Mouse (Mus musculus) hindbrain, embryonic 11.5 days (tissue): ENCODE results near the gene Prss40. TPM values are rescaled to one million over a fixed set of nuclear protein-coding genes. Genes with fewer than 3 reads are reported as not detected.
A peak's percentile ranks its signal among the peaks of the same experiment; 100 is the strongest.

Experiments used
- ATAC-seq: fragments of 200-750 bp; cut with Nextera tagmentation; 2 replicates; pipeline ENCODE4 v1.8.0; 2017; ENCODE audit warnings: mild to moderate bottlenecking, moderate TSS enrichment, moderate library complexity; ENCODE audit not compliant: low FRiP score
- DNase-seq: peaks from one replicate; pipeline ENCODE4 v3.0.0-alpha.2; 2015; ENCODE audit warnings: low spot score
- H3K27ac ChIP-seq: fragments of 300-500 bp; sonication (generic); 2 replicates; pipeline ENCODE4 v1.5.1; 2014; ENCODE audit warnings: mild to moderate bottlenecking, low read depth, low read length
- H3K27me3 ChIP-seq: fragments of 300-500 bp; sonication (generic); 2 replicates; pipeline ENCODE4 v1.6.1; 2014; ENCODE audit warnings: mild to moderate bottlenecking, low read length, moderate library complexity, mixed read lengths; ENCODE audit not compliant: control insufficient read depth, insufficient read depth
- H3K36me3 ChIP-seq: fragments of 300-500 bp; sonication (generic); 2 replicates; pipeline ENCODE4 v1.6.1; 2014; ENCODE audit warnings: mild to moderate bottlenecking, low read length, moderate library complexity, mixed read lengths; ENCODE audit not compliant: control insufficient read depth, insufficient read depth
- H3K4me1 ChIP-seq: fragments of 300-500 bp; sonication (generic); replicated peaks from 2 replicates; pipeline ENCODE4 v1.6.1; 2014; ENCODE audit warnings: low read length, mixed read lengths; ENCODE audit not compliant: control insufficient read depth, insufficient read depth
- H3K4me2 ChIP-seq: fragments of 300-500 bp; sonication (generic); replicated peaks from 2 replicates; pipeline ENCODE4 v1.6.1; 2014; ENCODE audit warnings: mild to moderate bottlenecking, low read depth, low read length
- H3K4me3 ChIP-seq: fragments of 300-500 bp; sonication (generic); 2 replicates; pipeline ENCODE4 v1.5.1; 2014; ENCODE audit warnings: low read depth, low read length
- H3K9ac ChIP-seq: fragments of 300-500 bp; sonication (generic); 2 replicates; pipeline ENCODE4 v1.6.1; 2014; ENCODE audit warnings: low read depth, low read length
- H3K9me3 ChIP-seq: fragments of 300-500 bp; sonication (generic); 2 replicates; pipeline ENCODE4 v1.6.1; 2016; ENCODE audit warnings: low read length; ENCODE audit not compliant: control insufficient read depth
- WGBS: fragments of 180-500 bp; shearing (Covaris S2); extraction: QIAGEN DNeasy Blood & Tissue Kit; methylation state at CpG from one replicate; pipeline ENCODE4 v1.1.7; 2014; 5-methylcytosine and 5-hydroxymethylcytosine counted together
- polyA plus RNA-seq: library from polyadenylated mRNA; unstranded; fragments of >200 nt; fragmentation: Nextera tagmentation; extraction: Ambion mirVana; gene quantifications from 2 replicates; pipeline ENCODE4 v1.2.1, GENCODE M21; 2014

Gene Prss40
- polyA plus RNA-seq, 1 experiment from 2014 or later: not detected

- no peaks in the 10 kb centered on the region for H3K4me1 ChIP-seq
- ATAC-seq: peak; percentile 67
- peak overlapping the region; percentile 48 for H3K4me2 ChIP-seq
- peaks cover 6% of the 10 kb centered on the region for H3K27me3 ChIP-seq
- no peak for DNase-seq
- no peaks in the 10 kb centered on the region for H3K36me3 ChIP-seq
- H3K4me3 ChIP-seq: peak overlapping the region; percentile 44
- under 1% methylated on average over 18 of the region's 18 CpGs for WGBS
- H3K9me3 ChIP-seq: no peaks in the 10 kb centered on the region
- H3K9ac ChIP-seq: peak overlapping the region; percentile 28
- peak overlapping the region; percentile 45; the same call in 1 of the 2 replicates for H3K27ac ChIP-seq
These were observed 19.1 kb upstream of the Prss40 start for GRCm38 (mm10) chr1:34579782-34580356.

- H3K4me3 ChIP-seq: peak within 1 kb of the TSS; percentile 44
- no peaks in the 10 kb centered on the region for H3K4me1 ChIP-seq
- H3K27ac ChIP-seq: peak within 1 kb of the TSS; percentile 45; the same call in 1 of the 2 replicates
- peak; percentile 90 for DNase-seq
- peak; percentile 92 for ATAC-seq
- H3K9me3 ChIP-seq: no peaks in the 10 kb centered on the region
- peak within 1 kb of the TSS; percentile 48 for H3K4me2 ChIP-seq
- WGBS: under 1% methylated on average over 51 of the region's 53 CpGs
- peaks cover 6% of the 10 kb centered on the region for H3K27me3 ChIP-seq
- peak within 1 kb of the TSS; percentile 28 for H3K9ac ChIP-seq
- H3K36me3 ChIP-seq: no peaks in the 10 kb centered on the region
These were observed 18.4 kb upstream of the Prss40 start, which contains the start of gene Amer3 for GRCm38 (mm10) chr1:34578851-34579781. TSS of gene Amer3 (plus strand) at chr1:34579657.

DNA sequence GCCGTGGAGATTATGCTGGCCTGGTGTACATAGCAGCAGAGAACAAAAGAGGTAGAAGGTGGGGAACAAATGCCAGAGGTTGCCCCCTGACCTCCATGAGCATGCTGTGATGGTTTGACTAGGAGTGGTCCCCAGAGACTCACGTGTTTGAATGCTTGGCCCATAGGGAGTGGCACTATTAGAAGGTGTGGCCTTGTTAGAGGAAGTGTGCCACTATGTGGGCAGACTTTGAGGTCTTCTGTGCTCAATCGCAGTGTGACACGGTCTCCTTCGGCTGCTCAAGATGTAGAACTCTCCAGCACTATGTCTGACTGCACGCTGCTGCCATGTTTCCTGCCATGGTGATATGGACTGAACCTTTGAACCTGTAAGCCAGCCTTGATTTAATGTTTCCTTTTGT is 12.5 kb upstream of the Prss40 start:
- H3K27me3 ChIP-seq: no peaks in the 10 kb centered on the region
- ATAC-seq: no peak
- no peak overlapping the region for H3K9ac ChIP-seq
- no peaks in the 10 kb centered on the region for H3K4me1 ChIP-seq
- H3K9me3 ChIP-seq: no peaks in the 10 kb centered on the region
- DNase-seq: no peak
- H3K27ac ChIP-seq: no peak overlapping the region
- H3K36me3 ChIP-seq: no peaks in the 10 kb centered on the region
- 82% methylated on average over 6 of the region's 6 CpGs for WGBS
- H3K4me3 ChIP-seq: no peak overlapping the region
- H3K4me2 ChIP-seq: no peak overlapping the region

GRCm38 (mm10) chr1:34571431-34571830 is 10.7 kb upstream of the Prss40 start:
- Histone ChIP-seq H3K4me2 (no peak overlapping the region), H3K36me3 (no peaks in the 10 kb centered on the region), H3K9ac (no peak overlapping the region), H3K4me1 (no peaks in the 10 kb centered on the region), H3K9me3 (no peaks in the 10 kb centered on the region), H3K4me3 (no peak overlapping the region), H3K27ac (no peak overlapping the region), H3K27me3 (no peaks in the 10 kb centered on the region)
- WGBS: 79% methylated on average over 6 of the region's 6 CpGs
- no peak for ATAC-seq
- no peak for DNase-seq

- WGBS: 82% methylated on average over 2 of the region's 2 CpGs
- DNase-seq (no peak), ATAC-seq (no peak)
- H3K4me1 ChIP-seq: no peaks in the 10 kb centered on the region
- no peaks in the 10 kb centered on the region for H3K36me3 ChIP-seq
- no peak overlapping the region for H3K27ac ChIP-seq
- no peak overlapping the region for H3K4me3 ChIP-seq
- no peak overlapping the region for H3K9ac ChIP-seq
- no peak overlapping the region for H3K4me2 ChIP-seq
- no peaks in the 10 kb centered on the region for H3K9me3 ChIP-seq
- no peaks in the 10 kb centered on the region for H3K27me3 ChIP-seq
These were observed 9.1 kb upstream of the Prss40 start for GRCm38 (mm10) chr1:34569876-34570275.

DNA sequence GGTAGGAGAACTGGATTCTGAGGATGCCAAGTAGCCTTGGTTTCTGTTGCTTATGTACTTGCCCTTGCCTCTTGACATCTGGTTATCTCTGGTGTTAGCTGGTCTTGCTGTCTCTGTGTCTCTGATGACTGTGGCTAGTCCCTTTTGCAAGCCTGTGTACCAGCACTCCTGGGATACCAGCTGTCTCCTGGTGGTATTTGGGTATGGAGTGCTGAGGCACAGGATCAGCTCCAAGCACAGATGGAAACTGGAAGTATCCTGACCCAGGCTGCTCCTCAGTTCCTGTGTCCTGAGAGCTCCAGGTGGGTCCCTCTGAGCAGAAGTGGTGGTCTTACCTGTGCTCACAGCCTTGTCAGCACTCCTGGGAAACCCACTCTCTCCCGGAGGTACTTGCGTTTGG is 7.4 kb upstream of the Prss40 start:
- Histone ChIP-seq H3K36me3 (no peaks in the 10 kb centered on the region), H3K27me3 (no peaks in the 10 kb centered on the region), H3K4me3 (no peak overlapping the region), H3K9ac (no peak overlapping the region), H3K9me3 (no peaks in the 10 kb centered on the region), H3K4me2 (no peak overlapping the region), H3K4me1 (no peaks in the 10 kb centered on the region), H3K27ac (no peak overlapping the region)
- DNase-seq: no peak
- no peak for ATAC-seq
- WGBS: 98% methylated on average over 2 of the region's 2 CpGs

DNA sequence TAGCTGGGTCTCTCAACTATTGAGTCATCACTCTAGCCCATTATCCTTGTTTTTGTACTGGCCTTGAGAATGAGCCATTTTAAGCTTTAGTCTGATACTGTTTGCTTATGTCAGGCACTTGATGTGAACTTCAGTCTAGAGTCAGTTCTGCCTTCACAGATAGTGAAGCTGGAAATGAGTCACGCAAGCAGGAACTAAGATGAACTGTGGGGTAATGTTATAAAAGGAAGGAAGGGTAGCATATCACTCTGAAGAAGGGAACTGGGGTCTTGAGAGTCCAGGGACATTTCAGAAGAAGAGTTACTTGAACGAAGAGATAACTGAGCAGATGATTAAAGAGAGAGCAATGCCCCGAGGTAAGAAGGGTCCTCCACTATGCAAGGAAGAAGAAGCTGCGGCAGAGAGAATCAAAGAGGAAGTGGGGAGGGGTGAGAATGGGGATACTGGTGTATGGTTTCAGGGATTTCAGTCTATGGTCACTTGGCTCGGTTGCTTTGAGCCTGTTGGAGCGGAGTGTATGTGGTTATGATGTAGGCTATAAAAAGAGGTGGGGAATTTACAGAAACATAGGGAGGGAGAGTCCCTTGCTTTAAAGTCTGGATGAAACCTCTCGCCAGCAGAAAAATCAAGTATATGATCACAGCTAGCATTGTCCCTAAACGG is 3.8 kb upstream of the Prss40 start:
- Histone ChIP-seq H3K27ac (no peak overlapping the region), H3K36me3 (no peaks in the 10 kb centered on the region), H3K4me1 (no peaks in the 10 kb centered on the region), H3K9me3 (no peaks in the 10 kb centered on the region), H3K27me3 (no peaks in the 10 kb centered on the region), H3K9ac (no peak overlapping the region), H3K4me3 (no peak overlapping the region), H3K4me2 (no peak overlapping the region)
- ATAC-seq (no peak), DNase-seq (no peak)
- WGBS: 82% methylated on average over 8 of the region's 8 CpGs

GRCm38 (mm10) chr1:34554275-34554674 is 6.5 kb downstream of the Prss40 start:
- Histone ChIP-seq H3K4me2 (no peak overlapping the region), H3K9me3 (no peaks in the 10 kb centered on the region), H3K4me1 (no peaks in the 10 kb centered on the region), H3K27me3 (no peaks in the 10 kb centered on the region), H3K4me3 (no peak overlapping the region), H3K36me3 (no peaks in the 10 kb centered on the region), H3K9ac (no peak overlapping the region), H3K27ac (no peak overlapping the region)
- WGBS: 95% methylated on average over 7 of the region's 7 CpGs
- DNase-seq (no peak), ATAC-seq (no peak)
